Mouse (Mus musculus): ENCODE results near the gene Slc17a9.

DNA sequence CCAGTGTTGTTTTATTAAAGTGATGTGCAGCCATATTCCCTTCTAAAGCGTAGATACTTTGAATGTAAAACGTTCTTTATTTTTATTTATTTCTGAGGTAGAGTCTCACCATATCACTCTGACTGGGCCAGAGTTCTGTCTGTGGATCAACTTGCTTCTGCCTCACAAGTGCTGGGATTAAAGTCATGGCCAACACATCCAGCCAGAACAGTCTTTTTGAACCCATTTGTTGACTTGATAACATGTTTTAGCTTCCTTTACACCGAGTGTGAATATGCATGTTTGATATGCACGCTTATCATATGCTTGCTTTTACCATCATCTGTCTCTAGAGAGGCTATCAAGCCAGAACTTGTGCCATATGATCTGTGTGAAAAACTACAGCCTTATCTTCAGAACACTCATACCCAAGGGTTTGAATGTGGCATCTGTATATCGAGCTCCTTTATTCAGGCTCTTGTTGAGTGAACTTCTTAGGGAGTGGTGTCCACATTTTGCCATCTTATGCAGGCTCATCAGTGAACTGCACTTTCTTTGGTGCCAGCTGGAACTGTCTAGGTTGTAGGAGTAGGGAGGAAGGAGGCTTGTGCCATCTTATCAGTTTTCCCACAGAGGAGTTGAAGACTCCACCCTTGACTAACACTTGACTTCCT lies 12.9 kb upstream of the Slc17a9 start:
- no peak for TF ChIP-seq CTCF (IDR thresholded peaks at IDR 0.05; ENCODE audit: control insufficient read depth, insufficient read depth, insufficient read length)
- no peak for TF ChIP-seq CEBPB (IDR thresholded peaks at IDR 0.05; ENCODE audit: low read depth)
- no peak for TF ChIP-seq FOSL1 (IDR thresholded peaks at IDR 0.05; ENCODE audit: insufficient read depth, low read length, poor library complexity, severe bottlenecking)
- no peak for TF ChIP-seq USF1 (IDR thresholded peaks at IDR 0.05; ENCODE audit: low read depth)
- TF ChIP-seq MAX (IDR thresholded peaks at IDR 0.05), result no peak
- no peak for TF ChIP-seq MYOG (IDR thresholded peaks at IDR 0.05; ENCODE audit: control insufficient read depth, extremely low read depth, insufficient read length)

Data from C2C12 (cell line).